Mouse (Mus musculus): Measurements from ENCODE around the gene Gm7030. TPM values are rescaled to one million over a fixed set of nuclear protein-coding genes. Genes with fewer than 3 reads are reported as not detected.
"Not testable (repeated sequence)": the region's sequence is repeated elsewhere in the genome, so short reads cannot be mapped to it uniquely, and the experiment has no call there.

Gm7030 gene
- polyA plus RNA-seq, 1 experiment from 2014 or later, result not detected

DNA sequence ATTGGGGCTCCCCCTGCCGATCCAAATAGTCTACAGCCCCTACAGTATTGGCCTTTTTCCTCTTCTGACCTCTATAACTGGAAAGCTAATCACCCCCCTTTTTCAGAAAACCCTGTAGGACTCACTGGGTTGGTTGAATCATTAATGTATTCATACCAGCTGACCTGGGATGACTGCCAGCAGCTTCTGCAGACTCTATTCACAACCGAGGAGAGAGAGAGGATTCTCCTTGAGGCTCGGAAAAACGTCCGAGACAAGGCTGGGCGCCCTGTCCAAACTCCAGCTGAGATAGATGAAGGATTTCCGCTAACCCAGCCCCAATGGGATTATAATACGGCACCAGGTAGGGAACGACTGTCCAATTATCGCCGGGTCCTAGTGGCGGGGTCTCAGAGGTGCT lies 27.1 kb downstream of the Gm7030 start:
- WGBS (ENCODE audit: insufficient replicate concordance), result 75% methylated on average over 11 of the region's 12 CpGs
- H3K36me3 ChIP-seq; H3K4me2 ChIP-seq; DNase-seq; H3K4me3 ChIP-seq (replicated peaks); H3K27me3 ChIP-seq; H3K9ac ChIP-seq; H3K27ac ChIP-seq; H3K9me3 ChIP-seq (replicated peaks); ATAC-seq (ENCODE audit: low read depth); H3K4me1 ChIP-seq (replicated peaks): not testable (repeated sequence)

DNA sequence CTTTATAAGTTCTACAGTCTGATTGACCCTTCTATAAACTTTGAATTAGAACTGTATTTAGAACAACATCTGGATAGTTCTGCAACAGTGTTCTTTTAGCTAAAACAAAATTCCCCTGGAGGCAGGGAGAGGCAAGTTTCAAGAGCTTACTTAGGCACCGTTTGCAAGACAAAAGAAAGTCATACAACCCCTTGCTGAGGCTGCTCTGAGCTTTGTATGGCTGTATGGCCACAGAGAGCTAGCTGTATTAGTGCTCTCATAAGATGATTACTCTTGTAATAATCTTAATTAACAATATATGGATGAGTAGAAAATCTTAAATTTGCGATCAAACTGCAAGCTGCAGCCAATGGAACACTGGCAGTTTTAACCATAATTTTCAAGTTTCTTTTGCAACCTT lies 29.6 kb downstream of the Gm7030 start:
- not testable (repeated sequence) for H3K9me3 ChIP-seq (replicated peaks)

DNA sequence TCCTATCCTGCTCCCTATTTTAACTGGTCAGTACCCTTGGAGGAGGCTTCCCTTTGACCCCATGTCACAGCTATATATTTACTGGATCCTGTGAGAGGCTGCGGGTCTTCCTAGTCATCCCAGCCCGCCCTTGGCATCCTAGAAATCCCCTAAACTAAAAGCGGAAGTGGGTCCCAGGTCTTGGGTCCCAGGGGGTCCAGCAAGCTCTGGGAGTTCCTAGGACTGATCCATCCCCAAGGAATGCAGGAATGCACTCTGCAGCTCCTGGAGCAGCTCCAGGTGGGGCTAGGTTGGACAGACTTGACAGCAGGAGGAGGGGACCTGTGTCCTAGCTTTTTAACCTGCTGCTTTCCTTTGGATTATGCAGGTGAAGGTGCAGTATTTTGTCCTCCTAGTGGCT lies 35.3 kb downstream of the Gm7030 start:
- H3K27me3 ChIP-seq, result peaks cover 17% of the 10 kb centered on the region; the same call in 1 of the 2 replicates
- no peak overlapping the region for H3K9ac ChIP-seq
- H3K36me3 ChIP-seq, result no peaks in the 10 kb centered on the region
- ATAC-seq (ENCODE audit: low read depth) (no peak), DNase-seq (no peak)
- H3K4me1 ChIP-seq (replicated peaks), result no peaks in the 10 kb centered on the region
- no peak overlapping the region for H3K4me2 ChIP-seq
- WGBS (ENCODE audit: insufficient replicate concordance), result 15% methylated on average over 3 of the region's 3 CpGs
- no peak overlapping the region for H3K4me3 ChIP-seq (replicated peaks)
- no peak overlapping the region for H3K27ac ChIP-seq
- no peaks in the 10 kb centered on the region for H3K9me3 ChIP-seq (replicated peaks)

More for the DNA sequence above, 29.6 kb downstream of the Gm7030 start:
- not testable (repeated sequence) for H3K9ac ChIP-seq; ATAC-seq (ENCODE audit: low read depth); H3K27me3 ChIP-seq; H3K4me3 ChIP-seq (replicated peaks); H3K27ac ChIP-seq; H3K4me1 ChIP-seq (replicated peaks); H3K36me3 ChIP-seq; H3K4me2 ChIP-seq; DNase-seq
- whole genome bisulfite sequencing (ENCODE audit: insufficient replicate concordance), result 58% methylated on average over 2 of the region's 2 CpGs

DNA sequence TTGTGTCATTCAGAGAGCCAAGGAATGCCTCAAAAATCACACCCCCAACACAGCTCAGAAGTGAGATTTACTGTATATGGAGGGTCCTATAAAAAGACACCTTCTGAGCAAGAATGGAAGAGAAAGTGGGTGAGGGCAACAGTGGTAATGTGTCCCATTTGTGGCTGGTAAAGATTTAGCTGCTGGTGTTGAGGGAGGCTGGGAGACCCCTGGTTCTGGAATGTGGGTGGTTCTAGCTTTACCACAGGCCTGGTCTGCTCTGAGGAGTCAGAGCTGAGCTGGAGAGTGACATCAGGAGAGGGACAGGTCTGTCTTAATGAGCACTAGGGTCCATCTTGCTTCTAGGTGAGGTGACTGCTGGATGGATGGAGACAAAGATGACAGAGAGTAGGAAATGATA lies 36.7 kb downstream of the Gm7030 start:
- not testable (repeated sequence) for H3K9me3 ChIP-seq (replicated peaks); H3K4me3 ChIP-seq (replicated peaks); H3K27ac ChIP-seq; ATAC-seq (ENCODE audit: low read depth); DNase-seq; H3K9ac ChIP-seq; H3K4me2 ChIP-seq; H3K36me3 ChIP-seq; H3K4me1 ChIP-seq (replicated peaks)
- peaks cover 17% of the 10 kb centered on the region; the same call in 1 of the 2 replicates for H3K27me3 ChIP-seq

DNA sequence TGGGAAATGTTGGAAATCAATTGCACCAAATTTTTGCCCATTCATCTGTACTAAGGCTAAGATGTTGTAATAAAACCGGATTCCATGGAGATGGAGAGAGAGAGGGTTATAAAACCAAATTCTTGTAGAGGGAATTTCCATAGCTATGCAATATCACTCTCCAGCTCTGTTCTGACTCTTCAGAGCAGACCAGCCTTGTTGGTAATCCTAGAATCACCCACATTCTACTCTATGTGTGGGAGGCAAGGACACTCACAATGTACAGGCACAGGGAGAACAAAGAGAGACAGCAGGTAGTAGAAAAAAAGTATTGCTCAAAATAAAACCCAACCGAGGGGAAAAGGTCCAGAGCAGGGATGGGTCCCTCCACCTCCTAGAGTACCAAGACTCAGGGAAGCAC lies 37.3 kb downstream of the Gm7030 start:
- DNase-seq; H3K4me2 ChIP-seq; ATAC-seq (ENCODE audit: low read depth); H3K27ac ChIP-seq; H3K4me1 ChIP-seq (replicated peaks); H3K36me3 ChIP-seq; H3K4me3 ChIP-seq (replicated peaks); H3K9me3 ChIP-seq (replicated peaks); H3K9ac ChIP-seq: not testable (repeated sequence)
- no CpG with 5 or more reads among the region's 2 CpGs for WGBS (ENCODE audit: insufficient replicate concordance)
- H3K27me3 ChIP-seq, result peaks cover 17% of the 10 kb centered on the region; the same call in 1 of the 2 replicates

DNA sequence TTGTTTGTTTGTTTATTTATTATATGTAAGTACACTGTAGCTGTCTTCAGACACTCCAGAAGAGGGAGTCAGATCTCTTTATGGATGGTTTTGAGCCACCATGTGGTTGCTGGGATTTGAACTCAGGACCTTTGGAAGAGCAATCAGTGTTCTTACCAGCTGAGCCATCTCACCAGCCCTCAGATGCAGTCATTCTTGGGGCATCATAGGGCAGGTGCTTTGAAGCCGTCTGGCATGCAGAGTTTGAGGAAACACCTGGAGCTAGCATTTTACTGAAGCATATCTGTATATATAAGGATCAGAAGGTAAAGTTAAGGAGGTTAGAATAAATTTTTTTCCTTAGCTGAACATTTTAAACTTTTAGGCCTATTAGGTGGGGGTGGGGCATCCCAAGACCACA lies 43.2 kb downstream of the Gm7030 start:
- H3K9ac ChIP-seq; ATAC-seq (ENCODE audit: low read depth); DNase-seq; H3K4me1 ChIP-seq (replicated peaks); H3K4me3 ChIP-seq (replicated peaks); H3K4me2 ChIP-seq; H3K36me3 ChIP-seq; H3K9me3 ChIP-seq (replicated peaks); H3K27ac ChIP-seq: not testable (repeated sequence)
- H3K27me3 ChIP-seq, result peaks cover 48% of the 10 kb centered on the region
- 37% methylated on average over 1 of the region's 1 CpGs for WGBS (ENCODE audit: insufficient replicate concordance)

DNA sequence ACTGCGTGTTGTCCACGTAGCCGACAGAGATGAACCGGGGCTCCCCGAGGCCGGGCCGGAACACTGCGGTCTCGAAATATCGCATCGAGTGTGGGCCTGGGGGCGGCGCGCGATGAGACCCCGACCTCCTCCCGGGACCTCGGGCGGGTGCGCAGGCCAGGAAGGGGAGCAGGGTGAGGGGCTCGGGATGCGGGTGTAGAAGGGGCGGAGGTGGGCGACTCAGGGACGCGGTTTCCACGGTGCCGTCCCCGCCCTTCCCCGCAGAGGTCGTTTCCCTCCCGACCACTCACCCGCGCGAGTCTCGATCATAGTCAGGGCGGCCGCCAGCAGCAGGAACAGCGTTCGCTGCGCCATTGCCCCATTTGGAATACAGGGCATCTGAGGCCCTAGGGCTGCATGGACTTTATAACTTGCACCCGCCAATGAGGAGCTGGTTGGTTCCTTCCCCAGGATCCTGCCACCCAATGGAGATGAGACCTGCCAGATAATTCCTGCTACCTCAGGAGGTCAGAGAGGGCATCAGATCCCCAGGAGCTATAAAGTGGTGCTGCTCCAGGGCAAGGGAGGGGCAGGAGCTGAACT lies 45.3 kb downstream of the Gm7030 start:
- WGBS (ENCODE audit: insufficient replicate concordance), result 1% methylated on average over 42 of the region's 42 CpGs
- H3K27ac ChIP-seq, result no peak overlapping the region
- DNase-seq, result no peak

DNA sequence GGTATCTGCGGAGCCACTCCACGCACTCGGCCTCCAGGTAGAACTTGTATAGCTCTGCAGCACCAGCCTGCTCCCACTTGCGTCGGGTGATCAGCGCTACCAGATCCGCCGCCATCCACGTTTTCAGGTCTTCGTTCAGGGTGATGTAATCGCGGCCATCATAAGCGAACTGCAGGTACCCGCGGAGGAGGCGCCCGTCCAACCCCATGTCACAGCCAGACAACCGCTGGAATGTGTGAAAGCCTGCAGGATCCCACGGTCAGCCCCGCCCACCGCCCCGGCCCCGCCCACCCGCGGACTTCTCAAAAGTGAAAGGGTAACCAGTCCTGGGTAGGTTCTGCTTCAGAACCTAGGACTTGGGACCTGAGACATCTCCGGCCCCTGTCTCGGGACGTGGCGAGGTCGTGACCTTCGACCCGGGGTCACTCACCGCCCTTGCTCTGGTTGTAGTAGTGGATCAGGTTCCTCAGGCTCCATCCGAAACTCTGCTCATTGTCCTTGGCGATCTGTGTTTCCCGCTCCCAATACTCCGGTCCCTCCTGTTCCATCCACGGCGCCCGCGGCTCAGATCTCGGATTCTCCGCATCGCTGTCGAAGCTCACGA lies 45.9 kb downstream of the Gm7030 start:
- ATAC-seq (ENCODE audit: low read depth) (peak; percentile 7; the same call in 1 of the 2 replicates), DNase-seq (no peak)
- Histone ChIP-seq H3K9me3 (replicated peaks) (no peaks in the 10 kb centered on the region), H3K4me2 (peak overlapping the region; percentile 76), H3K27me3 (peaks cover 56% of the 10 kb centered on the region), H3K9ac (peak overlapping the region; percentile 47; the same call in 1 of the 2 replicates), H3K4me1 (replicated peaks) (0 out of 2 replicates have a peak, but pooled peaks cover 6% of the 10 kb centered on the region), H3K36me3 (no peaks in the 10 kb centered on the region), H3K27ac (no peak overlapping the region), H3K4me3 (replicated peaks) (peak overlapping the region; percentile 57)
- 1% methylated on average over 46 of the region's 46 CpGs for WGBS (ENCODE audit: insufficient replicate concordance)

More for the DNA sequence above, 45.3 kb downstream of the Gm7030 start:
- no peaks in the 10 kb centered on the region for H3K9me3 ChIP-seq (replicated peaks)
- H3K27me3 ChIP-seq, result peaks cover 56% of the 10 kb centered on the region
- H3K4me3 ChIP-seq (replicated peaks), result peak overlapping the region; percentile 57
- H3K36me3 ChIP-seq, result no peaks in the 10 kb centered on the region
- H3K4me2 ChIP-seq, result peak overlapping the region; percentile 76
- no peak for ATAC-seq (ENCODE audit: low read depth)
- peak overlapping the region; percentile 47; the same call in 1 of the 2 replicates for H3K9ac ChIP-seq
- H3K4me1 ChIP-seq (replicated peaks), result 0 out of 2 replicates have a peak, but pooled peaks cover 6% of the 10 kb centered on the region

DNA sequence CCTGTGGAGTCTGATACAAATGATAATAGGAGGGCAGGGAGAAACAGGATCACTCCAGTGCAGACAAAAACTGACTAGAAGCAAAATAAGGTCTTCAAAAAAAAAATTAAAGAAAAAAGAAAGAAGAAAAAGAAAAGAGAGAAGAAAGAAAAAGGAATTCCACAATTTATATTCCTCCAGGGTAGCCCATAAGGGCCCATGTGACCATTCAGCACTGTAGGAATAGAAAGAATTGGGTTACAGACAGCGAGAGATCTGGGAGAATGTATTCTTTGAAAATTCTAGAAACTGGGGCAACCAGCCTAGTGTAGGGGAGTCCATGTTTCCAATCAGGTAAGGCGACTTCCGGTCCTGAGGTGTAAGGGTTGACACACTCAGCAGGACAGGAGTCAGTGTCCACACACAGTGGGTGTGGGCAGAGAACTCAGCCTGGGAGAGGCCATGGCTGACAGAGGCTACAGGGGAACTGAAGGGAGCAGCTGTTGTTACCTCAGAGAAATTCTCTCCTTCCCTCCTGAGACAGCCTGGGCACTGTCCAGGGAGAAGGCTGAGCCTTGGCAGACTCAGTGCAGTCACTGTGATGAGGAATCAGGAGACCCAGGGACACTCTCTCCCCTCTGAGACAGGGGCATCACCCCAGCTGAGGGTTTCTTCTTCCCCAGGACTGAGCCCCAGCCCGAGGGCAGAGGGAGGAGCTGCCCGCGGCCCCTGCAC lies 46.5 kb downstream of the Gm7030 start:
- not testable (repeated sequence) for H3K9me3 ChIP-seq (replicated peaks); ATAC-seq (ENCODE audit: low read depth); H3K4me1 ChIP-seq (replicated peaks); H3K36me3 ChIP-seq; H3K27ac ChIP-seq; DNase-seq; H3K9ac ChIP-seq
- 19% methylated on average over 6 of the region's 6 CpGs for WGBS (ENCODE audit: insufficient replicate concordance)
- Histone ChIP-seq H3K4me3 (replicated peaks) (peak overlapping the region; percentile 57), H3K27me3 (peaks cover 56% of the 10 kb centered on the region), H3K4me2 (peak overlapping the region; percentile 76)

DNA sequence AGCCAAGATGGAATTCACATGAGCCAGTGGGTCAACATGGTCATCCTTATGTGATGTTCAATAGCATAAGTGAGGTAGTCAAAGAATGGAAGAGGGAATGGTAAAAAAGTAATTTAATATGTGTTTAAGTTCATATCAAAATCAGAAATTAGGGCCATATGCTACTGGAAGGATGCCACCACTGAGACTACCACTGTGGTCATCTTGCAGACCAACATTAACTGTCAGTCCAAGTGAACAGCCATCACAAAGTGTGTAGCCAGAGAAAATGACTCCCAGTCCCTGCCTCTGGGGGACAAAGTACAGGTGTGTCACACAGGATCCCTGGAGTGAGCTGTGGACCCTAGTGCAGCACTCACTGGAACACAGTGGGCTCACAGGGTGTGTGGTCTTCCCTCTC lies 47.3 kb downstream of the Gm7030 start:
- H3K9ac ChIP-seq; DNase-seq; H3K9me3 ChIP-seq (replicated peaks); H3K27ac ChIP-seq; H3K4me2 ChIP-seq; H3K4me3 ChIP-seq (replicated peaks); ATAC-seq (ENCODE audit: low read depth); H3K36me3 ChIP-seq; H3K4me1 ChIP-seq (replicated peaks): not testable (repeated sequence)
- peaks cover 56% of the 10 kb centered on the region for H3K27me3 ChIP-seq

DNA sequence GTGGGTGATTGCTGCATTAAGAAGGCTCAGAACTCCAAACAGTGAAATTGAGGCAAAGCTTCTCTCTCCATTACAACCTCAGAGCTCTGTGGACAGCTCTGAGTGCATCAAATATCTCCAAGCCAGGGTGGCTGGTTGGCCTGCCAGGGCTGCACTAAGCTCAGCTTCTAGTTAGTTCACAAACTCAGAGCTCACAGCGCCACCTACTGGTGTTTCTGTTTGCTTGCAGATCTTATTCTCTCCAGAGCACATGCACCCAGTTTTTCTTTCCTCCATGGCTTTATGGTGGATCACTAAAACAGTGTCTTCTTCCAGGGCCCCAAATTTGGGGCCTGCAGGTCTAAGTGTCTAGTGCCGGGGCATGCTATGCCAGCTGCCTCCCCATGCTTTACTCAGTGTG lies 68.4 kb downstream of the Gm7030 start:
- Histone ChIP-seq H3K4me1 (replicated peaks) (no peaks in the 10 kb centered on the region), H3K9me3 (replicated peaks) (no peaks in the 10 kb centered on the region), H3K4me2 (no peak overlapping the region), H3K27ac (no peak overlapping the region), H3K27me3 (no peaks in the 10 kb centered on the region), H3K9ac (no peak overlapping the region), H3K4me3 (replicated peaks) (no peak overlapping the region), H3K36me3 (no peaks in the 10 kb centered on the region)
- DNase-seq (peak; percentile 74), ATAC-seq (ENCODE audit: low read depth) (no peak)
- 9% methylated on average over 2 of the region's 2 CpGs for WGBS (ENCODE audit: insufficient replicate concordance)

Measured in liver, embryonic 13.5 days (tissue).